Mouse (Mus musculus) forebrain, embryonic 16.5 days (tissue): Measurements from ENCODE around the gene Syne3. TPM values are rescaled to one million over a fixed set of nuclear protein-coding genes. Genes with fewer than 3 reads are reported as not detected.

ENCODE experiments used
- ATAC-seq: fragments of 200-750 bp; cut with Nextera tagmentation; 2 replicates; pipeline ENCODE4 v1.8.0; 2017; ENCODE audit warnings: mild to moderate bottlenecking, moderate library complexity
- H3K27ac ChIP-seq: fragments of 300-500 bp; sonication (generic); 2 replicates; pipeline ENCODE4 v1.5.1; 2014; ENCODE audit warnings: low read length, control low read depth
- H3K27me3 ChIP-seq: fragments of 300-500 bp; sonication (generic); replicated peaks from 2 replicates; pipeline ENCODE4 v1.6.1; 2014; ENCODE audit warnings: low read length; ENCODE audit not compliant: control insufficient read depth, insufficient read depth
- H3K36me3 ChIP-seq: fragments of 300-500 bp; sonication (generic); 2 replicates; pipeline ENCODE4 v1.6.1; 2014; ENCODE audit not compliant: control insufficient read depth, insufficient read depth
- H3K4me1 ChIP-seq: fragments of 300-500 bp; sonication (generic); replicated peaks from 2 replicates; pipeline ENCODE4 v1.6.1; 2014; ENCODE audit warnings: low read length; ENCODE audit not compliant: control insufficient read depth, insufficient read depth
- H3K4me2 ChIP-seq: fragments of 300-500 bp; sonication (generic); 2 replicates; pipeline ENCODE4 v1.6.1; 2014; ENCODE audit warnings: mild to moderate bottlenecking, low read length, control low read depth
- H3K4me3 ChIP-seq: fragments of 300-500 bp; sonication (generic); replicated peaks from 2 replicates; pipeline ENCODE4 v1.5.1; 2014; ENCODE audit warnings: mild to moderate bottlenecking, low read length, control low read depth
- H3K9ac ChIP-seq: fragments of 300-500 bp; sonication (generic); replicated peaks from 2 replicates; pipeline ENCODE4 v1.6.1; 2014; ENCODE audit warnings: low read depth, low read length, control low read depth
- H3K9me3 ChIP-seq: fragments of 300-500 bp; sonication (generic); 2 replicates; pipeline ENCODE4 v1.6.1; 2016; ENCODE audit warnings: low read length; ENCODE audit not compliant: control insufficient read depth
- WGBS: fragments of 180-500 bp; shearing (Covaris S2); extraction: QIAGEN DNeasy Blood & Tissue Kit; methylation state at CpG from one replicate; pipeline ENCODE4 v1.1.7; 2014; 5-methylcytosine and 5-hydroxymethylcytosine counted together
- polyA plus RNA-seq: library from polyadenylated mRNA; unstranded; fragments of >200 nt; fragmentation: Nextera tagmentation; extraction: Ambion mirVana; gene quantifications from 2 replicates; pipeline ENCODE4 v1.2.1, GENCODE M21; 2015

The Syne3 gene
- polyA plus RNA-seq, 1 experiment from 2014 or later: 0.20 TPM

DNA sequence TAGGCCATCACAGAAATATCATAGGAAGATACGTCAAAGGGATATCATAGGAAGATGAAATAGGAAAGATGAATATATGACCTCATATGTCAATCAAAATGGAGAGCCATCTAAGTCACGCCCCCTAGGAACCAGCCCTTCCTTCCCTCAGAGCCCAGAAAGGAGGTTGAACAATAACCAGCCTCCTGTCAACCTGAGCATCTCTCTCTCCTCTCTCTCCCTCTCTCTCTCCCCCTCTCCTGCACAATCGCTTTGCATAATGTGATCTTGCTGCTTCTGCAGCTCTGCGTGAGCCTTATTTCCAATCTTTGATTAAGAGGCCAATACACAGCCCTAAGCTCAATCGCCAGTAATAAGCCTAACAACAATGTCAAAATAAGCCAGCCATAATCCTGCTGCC, 84.6 kb downstream of the Syne3 start:
- Histone ChIP-seq H3K9ac (no peak overlapping the region), H3K4me3 (no peak overlapping the region), H3K36me3 (no peaks in the 10 kb centered on the region), H3K27ac (peak overlapping the region; percentile 1; the same call in 1 of the 2 replicates), H3K4me1 (peaks cover 9% of the 10 kb centered on the region; the same call in 1 of the 2 replicates), H3K4me2 (no peak overlapping the region), H3K9me3 (no peaks in the 10 kb centered on the region), H3K27me3 (no peaks in the 10 kb centered on the region)
- WGBS: 67% methylated on average over 5 of the region's 5 CpGs
- no peak for ATAC-seq

DNA sequence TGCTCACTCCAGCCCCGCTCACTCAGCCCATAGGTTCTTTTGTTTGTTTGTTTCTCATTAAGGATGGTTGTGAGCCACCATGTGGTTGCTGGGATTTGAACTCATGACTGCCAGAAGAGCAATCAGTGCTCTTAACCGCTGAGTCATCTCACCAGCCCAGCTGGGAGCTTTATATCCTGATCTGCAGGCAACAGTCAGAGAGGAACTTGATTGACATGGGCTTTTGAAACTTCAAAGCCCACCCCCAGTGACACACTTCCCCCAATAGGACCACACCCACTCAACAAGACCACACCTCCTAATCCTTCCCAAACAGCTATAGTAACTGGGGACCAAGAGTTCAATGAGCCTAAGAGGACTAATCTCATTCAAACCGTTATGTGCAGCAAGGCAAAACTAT, 85.1 kb downstream of the Syne3 start:
- peak overlapping the region; percentile 1; the same call in 1 of the 2 replicates for H3K27ac ChIP-seq

DNA sequence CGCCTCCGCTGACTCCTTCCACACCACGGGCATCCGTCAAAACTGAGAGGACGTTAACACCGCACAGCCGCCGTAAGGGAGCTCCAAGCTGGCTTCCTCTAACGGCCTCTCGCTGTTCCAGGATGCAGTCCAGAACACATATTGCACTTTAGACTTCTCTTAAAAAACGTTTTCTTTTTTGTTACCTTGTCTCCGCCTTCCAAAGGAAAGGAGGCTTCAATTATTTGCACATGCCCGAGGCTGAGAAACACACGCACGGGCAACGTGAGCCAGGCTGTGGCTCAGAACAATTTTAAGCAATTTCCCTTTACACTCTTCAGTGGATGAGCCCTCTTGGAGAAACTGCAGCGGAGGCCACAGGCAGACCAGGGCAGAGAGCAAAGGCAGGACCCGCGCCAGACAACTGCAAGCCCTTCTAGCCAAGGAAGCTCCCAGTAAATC, 85.6 kb downstream of the Syne3 start:
- Histone ChIP-seq H3K9me3 (no peaks in the 10 kb centered on the region), H3K27me3 (no peaks in the 10 kb centered on the region), H3K4me2 (no peak overlapping the region), H3K27ac (no peak overlapping the region), H3K4me1 (peaks cover 9% of the 10 kb centered on the region; the same call in 1 of the 2 replicates), H3K4me3 (no peak overlapping the region), H3K9ac (no peak overlapping the region), H3K36me3 (no peaks in the 10 kb centered on the region)
- WGBS: 59% methylated on average over 19 of the region's 19 CpGs
- ATAC-seq: no peak

More for the DNA sequence above, 85.1 kb downstream of the Syne3 start:
- H3K4me2 ChIP-seq: no peak overlapping the region
- no peak overlapping the region for H3K4me3 ChIP-seq
- peaks cover 9% of the 10 kb centered on the region; the same call in 1 of the 2 replicates for H3K4me1 ChIP-seq
- H3K9me3 ChIP-seq: no peaks in the 10 kb centered on the region
- H3K27me3 ChIP-seq: no peaks in the 10 kb centered on the region
- no peak overlapping the region for H3K9ac ChIP-seq
- H3K36me3 ChIP-seq: no peaks in the 10 kb centered on the region
- 61% methylated on average over 3 of the region's 3 CpGs for WGBS
- ATAC-seq: no peak

- peak; percentile 32 for ATAC-seq
- Histone ChIP-seq H3K4me2 (no peak overlapping the region), H3K9me3 (no peaks in the 10 kb centered on the region), H3K36me3 (no peaks in the 10 kb centered on the region), H3K4me3 (no peak overlapping the region), H3K4me1 (peaks cover 9% of the 10 kb centered on the region; the same call in 1 of the 2 replicates), H3K9ac (no peak overlapping the region), H3K27ac (no peak overlapping the region), H3K27me3 (no peaks in the 10 kb centered on the region)
- 26% methylated on average over 8 of the region's 8 CpGs for WGBS
Measured at GRCm38 (mm10) chr12:104922647-104923046, 87.0 kb downstream of the Syne3 start.

GRCm38 (mm10) chr12:104921071-104921470, 88.5 kb downstream of the Syne3 start:
- no peak overlapping the region for H3K4me3 ChIP-seq
- no peaks in the 10 kb centered on the region for H3K36me3 ChIP-seq
- no peaks in the 10 kb centered on the region for H3K27me3 ChIP-seq
- peaks cover 9% of the 10 kb centered on the region; the same call in 1 of the 2 replicates for H3K4me1 ChIP-seq
- H3K9me3 ChIP-seq: no peaks in the 10 kb centered on the region
- 87% methylated on average over 7 of the region's 7 CpGs for WGBS
- ATAC-seq: no peak
- H3K27ac ChIP-seq: no peak overlapping the region
- H3K4me2 ChIP-seq: no peak overlapping the region
- H3K9ac ChIP-seq: no peak overlapping the region

DNA sequence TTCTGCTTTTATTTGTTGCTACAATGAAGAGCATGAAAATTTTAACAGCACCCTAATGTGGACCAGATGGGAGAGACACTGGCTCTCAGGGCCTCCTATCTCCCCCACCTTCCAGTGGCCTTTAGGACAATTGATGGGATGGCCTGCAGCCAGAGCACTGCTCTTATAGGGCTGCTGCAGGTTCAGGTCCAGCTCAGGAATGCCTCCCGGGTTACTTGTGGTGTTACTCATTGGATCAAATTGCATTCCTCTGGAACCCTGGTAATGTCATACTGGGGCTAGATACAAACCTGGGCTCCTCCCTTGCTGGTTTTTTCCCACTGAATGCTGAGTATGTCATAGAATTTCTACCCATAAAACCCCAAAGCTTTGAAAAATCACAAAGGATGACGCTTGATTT, 90.4 kb downstream of the Syne3 start:
- H3K4me1 ChIP-seq: peaks cover 9% of the 10 kb centered on the region; the same call in 1 of the 2 replicates
- no peaks in the 10 kb centered on the region for H3K36me3 ChIP-seq
- no peaks in the 10 kb centered on the region for H3K9me3 ChIP-seq
- H3K9ac ChIP-seq: no peak overlapping the region
- H3K27me3 ChIP-seq: no peaks in the 10 kb centered on the region
- no peak overlapping the region for H3K4me3 ChIP-seq
- 83% methylated on average over 2 of the region's 2 CpGs for WGBS
- ATAC-seq: no peak
- H3K4me2 ChIP-seq: no peak overlapping the region
- H3K27ac ChIP-seq: no peak overlapping the region

DNA sequence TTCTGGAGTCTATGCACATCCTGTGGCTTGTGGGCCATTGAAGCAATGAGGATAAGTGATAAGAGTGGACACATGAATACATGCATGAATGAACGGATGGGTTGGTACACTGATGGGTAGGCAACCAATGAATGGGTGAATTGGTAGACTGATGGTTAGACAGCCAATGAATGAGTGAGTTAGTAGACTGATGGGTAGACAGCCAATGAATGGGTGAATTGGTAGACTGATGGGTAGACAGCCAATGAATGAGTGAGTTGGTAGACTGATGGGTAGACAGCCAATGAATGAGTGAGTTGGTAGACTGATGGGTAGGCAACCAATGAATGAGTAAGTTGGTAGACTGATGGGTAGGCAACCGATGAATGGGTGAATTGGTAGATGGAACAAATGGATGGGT, 91.7 kb downstream of the Syne3 start:
- Histone ChIP-seq H3K4me2 (no peak overlapping the region), H3K4me3 (no peak overlapping the region), H3K27ac (no peak overlapping the region), H3K27me3 (no peaks in the 10 kb centered on the region), H3K9ac (no peak overlapping the region), H3K9me3 (no peaks in the 10 kb centered on the region), H3K36me3 (no peaks in the 10 kb centered on the region), H3K4me1 (peaks cover 5% of the 10 kb centered on the region; the same call in 1 of the 2 replicates)
- 97% methylated on average over 2 of the region's 2 CpGs for WGBS
- ATAC-seq: no peak

- Histone ChIP-seq H3K4me2 (no peak overlapping the region), H3K27me3 (no peaks in the 10 kb centered on the region), H3K36me3 (no peaks in the 10 kb centered on the region), H3K9me3 (no peaks in the 10 kb centered on the region), H3K4me1 (no peaks in the 10 kb centered on the region), H3K9ac (no peak overlapping the region), H3K4me3 (no peak overlapping the region), H3K27ac (no peak overlapping the region)
- ATAC-seq: no peak
- 82% methylated on average over 4 of the region's 4 CpGs for WGBS
Measured at GRCm38 (mm10) chr12:104917297-104917696, 92.3 kb downstream of the Syne3 start.

GRCm38 (mm10) chr12:104916776-104917175, 92.8 kb downstream of the Syne3 start:
- Histone ChIP-seq H3K9me3 (no peaks in the 10 kb centered on the region), H3K4me1 (no peaks in the 10 kb centered on the region), H3K4me3 (no peak overlapping the region), H3K4me2 (no peak overlapping the region), H3K27me3 (no peaks in the 10 kb centered on the region), H3K36me3 (no peaks in the 10 kb centered on the region), H3K9ac (no peak overlapping the region), H3K27ac (no peak overlapping the region)
- no peak for ATAC-seq
- 93% methylated on average over 8 of the region's 8 CpGs for WGBS

GRCm38 (mm10) chr12:104915681-104916080, 93.9 kb downstream of the Syne3 start:
- Histone ChIP-seq H3K4me3 (no peak overlapping the region), H3K4me2 (no peak overlapping the region), H3K36me3 (no peaks in the 10 kb centered on the region), H3K4me1 (no peaks in the 10 kb centered on the region), H3K9me3 (no peaks in the 10 kb centered on the region), H3K27ac (no peak overlapping the region), H3K27me3 (no peaks in the 10 kb centered on the region), H3K9ac (no peak overlapping the region)
- no peak for ATAC-seq
- WGBS: 28% methylated on average over 4 of the region's 4 CpGs
